Mouse (Mus musculus) forelimb bud, embryonic 11.5 days (tissue): Measurements from ENCODE around the gene 1700003F12Rik.
A peak's percentile ranks its signal among the peaks of the same experiment; 100 is the strongest.

Experiments used
- DNase-seq: peaks from one replicate; pipeline ENCODE4 v3.0.0-alpha.2; 2012; ENCODE audit warnings: low read depth, low spot score

The 1700003F12Rik gene

GRCm38 (mm10) chr2:154549127-154549885 lies 2.4 kb downstream of the 1700003F12Rik start:
- peak; percentile 76 for DNase-seq

DNA sequence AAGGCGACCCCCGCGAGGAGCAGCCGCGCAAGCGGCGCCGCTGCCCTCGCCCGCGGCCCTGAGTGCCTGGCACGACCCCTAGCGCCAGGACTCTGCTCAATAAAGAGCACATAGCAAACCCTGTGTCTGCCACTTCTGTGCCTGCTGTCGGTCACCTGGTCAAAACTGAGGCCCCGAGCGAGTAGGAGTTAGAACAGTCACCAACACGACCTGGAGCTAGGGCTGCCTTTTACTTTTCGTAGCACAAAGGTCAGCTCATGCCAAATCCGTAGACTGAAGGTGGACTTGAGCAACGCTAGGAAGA lies 3.0 kb downstream of the 1700003F12Rik start:
- DNase-seq = no peak

GRCm38 (mm10) chr2:154550937-154551336 lies 4.1 kb downstream of the 1700003F12Rik start:
- no peak for DNase-seq

DNA sequence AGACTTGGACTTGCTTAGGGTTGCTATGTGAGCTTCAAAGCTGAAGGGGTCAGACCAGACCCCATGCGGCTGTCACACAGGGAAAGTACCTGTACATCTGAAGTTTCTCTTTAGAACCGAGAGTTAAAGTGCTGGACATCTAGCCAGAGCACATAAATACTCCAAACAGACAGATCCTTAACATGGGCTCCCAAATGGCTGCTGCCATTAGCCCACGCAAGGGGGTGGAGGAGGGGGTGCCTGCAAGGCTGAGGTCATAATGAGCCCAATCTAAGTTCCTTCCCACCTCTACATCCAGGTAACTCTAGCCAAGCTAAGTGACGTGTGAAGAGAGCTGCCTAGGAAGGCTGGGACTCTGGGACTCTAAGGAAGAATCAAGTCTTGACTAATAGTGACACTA lies 4.6 kb downstream of the 1700003F12Rik start, which contains the start of gene Actl10:
Gene Actl10 (plus strand): TSS at position 301 of the 400 bp plus-strand sequence.
- no peak for DNase-seq

DNA sequence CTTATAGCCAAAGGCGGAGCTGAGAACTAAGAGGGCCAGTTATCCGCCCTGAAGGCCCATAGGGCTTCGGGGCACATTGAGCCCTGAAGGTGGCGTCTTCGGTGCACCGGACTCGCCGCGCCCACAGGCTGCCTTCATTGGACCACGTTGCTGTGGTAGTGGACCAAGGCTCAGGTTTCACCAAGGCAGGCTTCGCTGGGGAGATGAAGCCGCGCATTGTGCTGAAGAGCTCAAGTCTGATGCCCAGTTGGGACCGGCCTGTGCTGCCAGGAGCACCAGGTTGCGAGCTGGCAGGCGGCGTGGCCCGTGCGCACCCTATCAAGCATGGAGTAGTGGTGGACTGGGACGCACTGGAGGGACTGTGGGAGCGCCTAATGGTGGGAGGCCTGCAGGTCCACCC lies 5.0 kb downstream of the 1700003F12Rik start:
- peak; percentile 37 for DNase-seq

DNA sequence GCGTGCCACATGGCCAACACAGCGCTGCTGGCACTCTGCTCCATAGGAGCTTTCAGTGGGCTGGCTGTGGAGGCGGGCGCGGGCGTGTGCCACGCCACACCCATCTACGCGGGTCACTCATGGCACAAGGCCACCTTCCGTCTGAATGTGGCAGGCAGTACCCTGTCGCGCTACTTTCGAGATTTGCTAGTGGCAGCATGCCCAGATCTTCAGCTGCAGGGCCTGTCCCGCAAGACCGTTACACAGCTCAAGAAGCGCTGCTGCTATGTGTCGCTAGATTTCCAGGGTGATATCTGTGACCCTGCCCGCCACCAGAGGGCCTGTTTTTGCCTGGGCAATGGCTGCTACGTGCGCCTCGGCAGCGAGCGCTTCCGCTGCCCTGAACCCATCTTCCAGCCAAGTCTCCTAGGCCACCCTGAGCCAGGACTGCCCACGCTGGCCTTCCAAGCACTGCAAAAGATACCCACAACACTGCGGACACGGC lies 5.6 kb downstream of the 1700003F12Rik start:
- peak; percentile 36 for DNase-seq

GRCm38 (mm10) chr2:154555235-154555634 lies 8.3 kb downstream of the 1700003F12Rik start:
- DNase-seq = no peak

DNA sequence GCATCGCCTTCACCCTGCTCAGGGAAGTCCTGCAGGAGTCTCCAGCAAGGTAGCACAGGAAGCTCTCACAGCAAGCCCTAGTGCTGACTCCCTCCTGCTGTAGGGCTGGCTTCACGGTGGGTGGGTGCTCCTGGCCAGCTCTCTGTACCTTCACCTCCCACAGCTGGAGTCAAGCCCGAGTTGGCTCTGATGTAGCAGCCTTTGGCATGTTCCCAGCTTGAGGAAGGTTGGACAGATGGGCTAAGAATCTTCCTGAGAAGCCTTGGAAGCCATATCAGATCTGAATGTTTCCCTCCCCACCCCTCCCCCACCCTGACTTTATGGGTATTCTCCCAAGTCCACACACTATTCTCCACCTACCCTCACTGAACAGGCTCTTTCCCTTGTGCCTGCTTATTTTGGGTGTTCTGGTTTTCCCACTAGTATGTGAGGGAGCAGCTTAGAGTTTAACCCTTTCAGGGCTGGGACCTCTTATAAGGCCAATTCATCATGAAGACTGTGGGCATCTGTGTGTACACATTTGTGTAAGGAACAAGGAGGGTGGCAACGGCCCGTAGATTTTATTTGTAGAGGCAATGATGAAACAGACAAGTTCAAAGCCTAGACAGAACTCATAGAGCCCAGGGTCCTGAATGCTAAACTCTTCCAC lies 10.4 kb downstream of the 1700003F12Rik start:
- no peak for DNase-seq

GRCm38 (mm10) chr2:154558264-154559039 lies 11.6 kb downstream of the 1700003F12Rik start, which contains the start of gene Necab3:
Necab3 (minus strand) TSS chr2:154558890.
- no peak for DNase-seq

DNA sequence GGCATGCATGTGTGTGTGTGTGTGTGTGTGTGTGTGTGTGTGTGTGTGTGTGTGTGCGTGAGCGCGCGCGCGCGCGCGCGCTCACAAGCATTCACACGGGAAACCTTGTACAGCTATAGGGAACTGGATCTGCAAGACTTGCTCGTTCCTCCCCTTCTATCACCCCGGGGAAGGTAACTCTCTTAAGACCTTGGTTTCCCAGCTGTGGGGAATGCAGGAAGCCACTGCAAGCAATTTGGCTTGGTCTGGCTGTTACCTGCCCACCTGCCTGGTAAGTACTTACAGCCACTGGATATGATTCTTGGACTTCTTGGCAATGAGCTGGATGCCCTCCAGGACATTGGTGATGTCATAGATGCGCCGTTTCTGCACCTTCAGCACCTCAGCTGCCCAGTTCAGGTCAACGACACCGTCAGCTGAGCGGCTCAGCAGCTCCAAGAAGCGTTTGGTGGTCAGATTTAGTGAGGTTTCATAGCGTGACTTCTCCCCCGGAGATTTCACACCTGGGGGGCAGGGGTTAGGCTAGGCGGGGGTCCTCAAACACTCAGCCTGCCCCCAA lies 16.8 kb downstream of the 1700003F12Rik start:
- no peak for DNase-seq

- no peak for DNase-seq
Measured at GRCm38 (mm10) chr2:154565562-154565961, 18.7 kb downstream of the 1700003F12Rik start.

GRCm38 (mm10) chr2:154566641-154567040 lies 19.8 kb downstream of the 1700003F12Rik start:
- DNase-seq = no peak

DNA sequence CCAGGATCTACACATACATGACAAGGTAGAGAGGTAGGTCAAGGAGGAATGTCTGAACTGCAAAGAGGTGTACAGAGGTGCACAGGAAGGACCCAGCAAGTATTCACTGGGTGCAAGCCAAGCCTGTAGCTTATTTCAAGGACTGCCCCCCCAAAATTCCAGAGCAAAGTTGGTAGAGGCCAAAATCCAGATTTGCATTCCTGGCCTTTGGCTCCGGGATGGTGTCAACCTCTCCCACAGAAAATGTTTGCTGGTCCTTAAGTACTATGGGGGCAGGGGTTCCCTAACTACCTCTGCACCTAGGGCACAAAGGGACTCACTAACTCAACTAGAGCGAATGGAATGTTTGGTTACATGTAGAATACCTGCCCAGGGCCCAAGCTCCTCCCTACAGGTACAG lies 20.9 kb downstream of the 1700003F12Rik start:
- no peak for DNase-seq

DNA sequence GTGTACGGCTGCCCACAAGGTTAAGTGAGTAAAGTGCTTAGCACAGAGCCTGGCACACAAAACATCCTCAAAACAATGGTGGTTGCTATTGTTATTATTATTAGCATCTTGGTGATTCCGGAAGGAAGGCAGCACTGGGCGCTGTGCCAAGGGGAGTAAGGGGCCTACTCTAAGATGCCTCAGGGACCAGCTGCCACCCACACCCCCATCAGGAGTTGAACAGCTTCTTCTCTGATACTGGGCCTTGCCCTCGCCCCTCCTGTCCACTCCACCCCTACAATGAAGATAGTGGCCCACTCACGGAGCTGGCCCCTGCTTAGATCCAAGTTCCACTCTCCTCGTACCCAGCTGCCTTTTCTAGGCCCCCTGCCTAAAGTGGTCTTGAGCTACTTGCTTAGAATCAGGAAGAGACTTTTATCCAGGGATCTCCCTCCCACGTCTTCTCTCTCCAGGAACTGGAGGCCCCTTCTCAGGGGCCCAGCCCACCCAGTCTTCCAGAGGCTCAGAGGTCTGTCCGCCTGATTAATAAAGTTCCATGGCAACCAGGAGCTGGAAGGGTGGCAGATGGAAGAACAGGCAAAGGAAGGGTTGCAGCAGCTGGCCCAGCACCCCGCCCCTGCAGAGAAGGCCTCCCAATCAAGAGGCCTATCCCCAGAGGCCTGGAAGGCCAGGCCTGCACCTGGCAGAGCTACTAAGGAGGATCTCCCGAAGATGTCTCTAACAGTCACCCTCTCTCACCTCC lies 21.6 kb downstream of the 1700003F12Rik start:
- no peak for DNase-seq

- DNase-seq = peak; percentile 35
Measured at GRCm38 (mm10) chr2:154569071-154569748, 22.3 kb downstream of the 1700003F12Rik start.

DNA sequence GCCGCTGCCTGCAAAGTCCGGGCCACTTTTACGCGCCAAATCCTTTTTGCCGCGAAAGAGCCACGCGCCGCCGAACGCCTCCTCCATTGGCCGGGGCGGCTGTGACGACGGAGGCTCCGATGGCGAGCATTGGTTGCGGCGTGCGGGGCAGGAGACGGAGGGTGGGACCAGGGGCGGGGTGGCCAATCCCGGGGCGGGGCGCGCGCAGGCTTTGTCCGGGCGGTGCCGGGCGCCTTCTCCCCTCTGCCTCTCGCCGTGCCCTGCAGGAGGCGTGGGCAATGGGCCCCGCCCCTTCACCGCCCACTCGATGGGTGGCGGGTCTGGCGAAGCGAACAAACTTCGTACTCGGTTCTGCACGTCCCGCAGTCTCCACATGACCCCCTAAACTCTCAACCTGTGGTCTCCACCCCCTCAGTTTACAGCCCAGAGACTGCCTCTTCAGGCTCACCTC lies 23.0 kb downstream of the 1700003F12Rik start, which contains the start of gene E2f1:
Gene E2f1 (minus strand): TSS at position 57 of the 451 bp plus-strand sequence.
- DNase-seq = peak; percentile 96

DNA sequence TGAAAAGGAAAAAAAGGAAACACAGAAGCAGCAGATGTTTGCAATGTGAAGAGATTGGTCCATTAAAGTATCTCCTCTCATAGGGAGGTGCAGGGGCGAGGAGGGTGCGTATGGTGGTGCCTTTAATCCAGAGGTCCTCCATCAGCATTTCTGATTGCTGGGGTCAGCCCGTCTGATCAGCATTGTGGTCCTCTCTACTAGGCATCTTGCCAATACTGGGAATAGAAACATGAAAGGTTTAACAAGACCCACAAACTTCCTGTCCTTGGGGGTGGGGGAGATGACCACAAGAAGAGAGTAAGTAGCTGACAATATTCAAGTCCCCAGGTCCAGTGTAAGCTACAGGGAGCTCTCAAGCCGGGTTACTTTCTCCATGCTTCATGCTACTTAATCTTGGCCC lies 23.8 kb downstream of the 1700003F12Rik start:
- DNase-seq = no peak

DNA sequence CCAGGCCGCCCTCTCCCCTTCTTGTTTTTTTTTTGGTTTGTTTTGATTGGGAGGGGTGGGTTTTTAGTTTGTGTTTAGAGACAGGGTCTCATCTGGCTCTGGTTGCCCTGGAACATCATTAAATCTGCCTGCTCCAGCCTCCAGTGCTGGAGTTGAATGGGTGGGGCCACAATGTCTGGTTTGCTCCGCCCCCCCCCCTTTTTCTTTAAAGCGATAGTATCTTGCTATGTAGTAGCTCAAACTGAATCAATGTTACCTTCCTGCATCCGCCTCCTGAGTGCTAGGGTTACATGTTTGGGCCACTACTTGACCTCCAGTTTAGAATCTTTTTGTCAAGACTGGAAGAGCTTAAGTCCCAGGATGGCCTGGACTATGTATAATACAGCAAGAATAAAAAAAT lies 24.4 kb downstream of the 1700003F12Rik start:
- DNase-seq = no peak

DNA sequence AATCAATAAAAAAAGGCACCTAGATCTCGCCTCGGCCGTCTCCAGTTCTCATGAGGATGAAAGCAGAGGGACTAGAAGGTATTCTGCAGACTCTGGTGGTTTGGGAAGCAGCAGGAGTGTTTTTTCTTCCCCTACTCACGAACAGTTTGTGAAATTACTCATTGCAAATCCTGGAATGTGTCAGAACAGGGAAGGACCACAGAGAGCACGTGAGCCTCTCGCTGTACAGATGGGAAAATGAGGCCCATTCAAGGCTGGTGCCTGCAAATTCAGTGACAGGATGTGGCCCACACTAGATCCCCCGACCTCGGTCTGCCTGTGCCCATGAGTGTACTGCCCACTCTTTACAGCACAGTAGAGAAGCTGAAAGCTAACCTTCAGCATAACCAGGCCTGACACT lies 25.1 kb downstream of the 1700003F12Rik start:
- DNase-seq = no peak

- no peak for DNase-seq
Measured at GRCm38 (mm10) chr2:154572996-154573395, 26.1 kb downstream of the 1700003F12Rik start.
